Mouse (Mus musculus) bone marrow macrophage, adult 2 months (primary cell): ENCODE data around the gene Moap1.

Experiments
- CTCF ChIP-seq: IDR thresholded peaks from 2 replicates; pipeline ENCODE4 v1.5.1; 2012; ENCODE audit warnings: low read depth, mild to moderate bottlenecking, low read length, moderate library complexity
- POLR2A ChIP-seq: IDR thresholded peaks from 2 replicates; pipeline ENCODE4 v1.6.1; 2012; ENCODE audit warnings: mild to moderate bottlenecking, low read depth, low read length, borderline replicate concordance

DNA sequence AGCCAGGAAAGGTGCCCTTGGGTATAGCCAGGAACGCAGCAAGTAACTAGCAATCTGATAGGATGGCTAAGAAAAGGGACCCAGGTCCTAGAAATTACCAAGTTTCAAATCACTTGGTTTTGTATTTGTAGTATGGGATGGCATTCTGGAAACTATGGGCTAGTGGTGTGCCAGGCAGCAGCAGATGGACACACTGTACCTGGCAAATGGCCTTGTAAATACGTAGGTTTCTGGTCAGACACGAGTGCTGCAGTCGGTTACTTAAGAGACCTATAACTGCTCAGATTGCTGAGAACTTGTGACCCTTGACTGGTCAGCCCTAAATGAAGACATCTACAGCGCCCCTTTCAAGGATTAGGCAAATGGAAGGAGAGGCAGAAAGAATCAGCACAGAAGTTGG, 34.7 kb upstream of the Moap1 start:
- TF ChIP-seq CTCF = no peak
- TF ChIP-seq POLR2A = no peak
